Mouse (Mus musculus) left cerebral cortex, postnatal 36 days (tissue): ENCODE data around the gene Ufm1. TPM values are rescaled to one million over a fixed set of nuclear protein-coding genes. Genes with fewer than 3 reads are reported as not detected.

Experiments used
- DNase-seq, 2 experiments: peaks; one replicate each; pipeline ENCODE4 v3.0.0; 2021 to 2022; ENCODE audit warnings: low spot score in 2 of 2, mixed read lengths in 1 of 2
- intact Hi-C: fragments of 180-260 bp; cut with DNase I; formaldehyde crosslinking; loops from one replicate; pipeline ENCODE4 v1.15.1; 2025
- total RNA-seq, 2 experiments: library from RNA; stranded (reverse); gene quantifications; 2 replicates each; pipeline ENCODE4 v1.2.3; 2021

The Ufm1 gene
- 10 to 100 TPM; 69.3 to 76.0 TPM for total RNA-seq

GRCm38 (mm10) chr3:53863383-53864220 lies at the start of gene Ufm1:
Gene Ufm1, minus strand, starts transcription at chr3:53863830.
- intact Hi-C loops = loop anchor here (5.0 to 10.0 kb wide), 2 partner anchors 291 to 401 kb away; partner anchors contain the start of genes Nhlrc3, Proser1 and Trpc4

GRCm38 (mm10) chr3:53890619-53891540 lies 27.2 kb upstream of the Ufm1 start:
- peak; percentile 64 to 71 for DNase-seq
- intact Hi-C loops = no loop called here

More at GRCm38 (mm10) chr3:53863383-53864220, at the start of gene Ufm1:
- peak; percentile 90 to 92 for DNase-seq

- no peak for DNase-seq
- intact Hi-C loops = no loop called here
Observed at GRCm38 (mm10) chr3:53871596-53871995, 8.0 kb upstream of the Ufm1 start.

DNA sequence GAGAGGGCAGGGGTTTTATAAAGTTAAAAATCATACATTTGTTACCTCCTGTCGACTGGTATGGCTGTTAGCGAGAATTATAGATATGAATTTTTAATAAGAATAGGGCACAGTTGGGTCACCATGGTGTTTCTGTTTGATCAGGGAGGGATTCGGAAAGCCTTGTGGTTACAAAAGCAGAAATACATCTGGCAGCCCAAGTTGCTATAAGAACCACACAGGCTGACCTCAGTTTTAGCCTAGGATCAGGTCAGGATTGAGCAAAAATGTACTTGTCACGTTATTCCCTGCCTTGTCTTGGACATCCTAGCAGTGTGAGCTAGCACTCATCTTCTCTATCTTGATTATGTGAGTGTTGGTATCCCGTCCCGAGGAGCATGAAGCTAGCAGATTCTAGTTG lies 6.9 kb upstream of the Ufm1 start:
- intact Hi-C loops = no loop called here
- no peak for DNase-seq

- intact Hi-C loops = loop anchor here (10.0 kb wide), 1 partner anchor 286 kb away; the partner anchor contains the start of gene Trpc4
- no peak for DNase-seq
Observed at GRCm38 (mm10) chr3:53869263-53869662, 5.6 kb upstream of the Ufm1 start.

DNA sequence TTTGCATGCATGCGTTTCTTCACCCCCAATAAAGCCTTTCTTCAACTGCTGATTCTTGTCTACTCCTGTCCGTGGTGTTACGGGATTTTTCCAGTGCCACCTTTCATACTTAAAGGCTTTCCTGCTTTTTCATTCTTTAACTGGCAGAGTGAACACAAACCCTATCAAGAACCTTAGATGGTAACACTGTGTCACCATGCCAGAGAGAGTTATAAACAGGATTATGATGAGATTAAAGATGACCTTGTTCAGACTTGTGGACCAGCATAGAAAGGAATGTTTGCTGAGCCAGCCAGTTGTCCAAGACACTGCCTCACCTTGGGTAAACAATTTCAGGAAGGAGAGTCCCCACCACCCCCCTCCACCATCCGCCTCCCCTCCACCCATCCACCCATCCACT lies 4.6 kb upstream of the Ufm1 start:
- intact Hi-C loops = loop anchor here (10.0 kb wide), 1 partner anchor 287 kb away; the partner anchor contains the start of gene Trpc4
- DNase-seq = no peak

GRCm38 (mm10) chr3:53854831-53855230 lies 8.8 kb downstream of the Ufm1 start:
- no peak for DNase-seq
- intact Hi-C loops = loop anchor here (10.0 kb wide), 1 partner anchor 110 kb away; no protein-coding TSS in a partner anchor

GRCm38 (mm10) chr3:53854261-53854660 lies 9.4 kb downstream of the Ufm1 start:
- intact Hi-C loops = loop anchor here (10.0 kb wide), 1 partner anchor 109 kb away; no protein-coding TSS in a partner anchor
- no peak for DNase-seq

- intact Hi-C loops = no loop called here
- DNase-seq = no peak
Observed at GRCm38 (mm10) chr3:53848262-53848661, 15.4 kb downstream of the Ufm1 start.

GRCm38 (mm10) chr3:53847726-53848125 lies 15.9 kb downstream of the Ufm1 start:
- DNase-seq = no peak
- intact Hi-C loops = no loop called here

- DNase-seq = no peak
- intact Hi-C loops = no loop called here
Observed at GRCm38 (mm10) chr3:53846206-53846928, 17.3 kb downstream of the Ufm1 start.

DNA sequence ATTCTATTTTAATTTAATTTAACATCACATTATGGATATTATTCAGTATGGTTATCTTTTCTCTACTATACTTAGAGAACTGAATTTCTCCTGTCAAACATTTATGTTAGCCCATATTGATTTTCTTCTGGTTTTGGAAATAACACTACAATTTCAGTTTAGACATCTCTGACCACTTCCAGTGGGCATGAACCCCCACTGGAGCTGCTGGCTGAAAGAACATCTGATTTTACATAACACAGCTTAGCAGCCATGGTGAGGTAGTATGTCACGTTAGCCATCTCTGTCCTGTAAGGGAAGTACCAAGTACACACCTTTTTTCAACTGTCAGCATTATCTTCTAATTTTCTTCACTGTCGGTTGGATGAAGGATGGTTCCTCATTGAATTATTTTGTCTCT lies 18.8 kb downstream of the Ufm1 start, which contains the start of gene Gm10985:
Gene Gm10985 (plus strand): TSS at position 301 of the 400 bp plus-strand sequence.
- DNase-seq = no peak
- intact Hi-C loops = no loop called here

DNA sequence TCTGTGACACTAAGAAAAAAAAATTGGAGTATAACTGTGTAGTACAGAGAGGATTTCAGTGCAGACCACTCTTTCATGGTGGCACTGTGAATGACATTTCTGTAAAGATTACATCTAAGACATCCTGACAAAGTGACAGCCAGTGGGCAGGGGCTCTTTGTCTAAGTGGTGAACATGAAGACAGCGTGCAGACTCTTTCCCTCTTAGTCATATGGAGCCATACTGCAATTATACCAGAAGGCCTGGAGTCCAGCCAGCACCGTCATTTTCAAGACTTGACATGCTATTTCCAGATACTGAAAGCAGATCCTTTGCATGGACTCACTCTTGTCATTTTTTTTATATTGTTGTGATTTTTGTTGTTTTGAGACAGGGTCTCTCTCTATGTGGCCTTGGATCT lies 29.4 kb downstream of the Ufm1 start:
- intact Hi-C loops = no loop called here
- DNase-seq = no peak

- DNase-seq = no peak
Observed at GRCm38 (mm10) chr3:53813421-53813977, 50.1 kb downstream of the Ufm1 start.

More at GRCm38 (mm10) chr3:53813421-53813977, 50.1 kb downstream of the Ufm1 start:
- intact Hi-C loops = no loop called here

Other genes starting within 250 kb of the Ufm1 start
- gene Frem2, start 206.5 kb downstream of the Ufm1 start, total RNA-seq = 1 to 10 TPM; 1.2 to 1.5 TPM
- not detected for gene Gm10985, start 18.7 kb downstream of the Ufm1 start, total RNA-seq